Mouse (Mus musculus) frontal cortex, adult 2 months (tissue): ENCODE measurements around the gene Siae. TPM values are rescaled to one million over a fixed set of nuclear protein-coding genes. Genes with fewer than 3 reads are reported as not detected.

Source experiments
- DNase-seq, 2 experiments: peaks; one replicate each; pipeline ENCODE4 v3.0.0; 2022; ENCODE audit warnings: low spot score in 1 of 2; ENCODE audit errors: extremely low spot score in 1 of 2
- polyA plus RNA-seq: library from polyadenylated mRNA; depleted of rRNA; stranded (reverse); fragments of >200 nt; gene quantifications from 2 replicates; pipeline ENCODE4 v1.2.3, GENCODE M21; 2012

Siae gene
- polyA plus RNA-seq, 1 experiment, result 14.5 TPM

- DNase-seq, result no peak
Measured at GRCm38 (mm10) chr9:37568605-37569214, 13.2 kb downstream of the Siae start.

DNA sequence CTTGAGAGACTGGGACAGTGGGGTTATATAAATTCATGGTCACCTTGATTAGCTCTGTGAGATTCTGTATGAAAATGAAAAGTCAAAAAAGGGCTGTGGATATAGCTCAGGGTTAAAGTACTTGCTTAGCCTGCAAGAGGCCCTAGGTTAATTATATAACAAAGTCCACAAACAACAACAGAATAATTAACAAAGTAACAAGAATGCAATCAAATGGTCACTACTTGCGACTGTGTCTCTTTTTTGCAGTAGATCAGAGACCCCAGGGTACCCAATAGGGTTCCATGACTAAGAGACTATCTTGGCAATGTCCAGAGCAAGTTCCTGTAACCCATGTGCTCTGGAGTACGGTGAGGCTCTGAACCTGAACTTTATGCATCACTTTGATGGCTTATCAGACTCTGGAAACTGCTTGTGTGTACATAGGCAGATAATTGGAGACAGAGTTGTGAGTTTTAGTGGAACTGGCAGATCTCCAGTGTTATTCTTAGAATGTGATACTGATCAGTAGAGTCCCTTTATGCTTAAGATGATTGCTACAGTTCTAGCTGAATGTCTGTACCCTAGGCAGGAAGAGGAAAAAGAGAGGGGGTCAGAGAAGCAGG lies 13.8 kb downstream of the Siae start:
- DNase-seq, result no peak

DNA sequence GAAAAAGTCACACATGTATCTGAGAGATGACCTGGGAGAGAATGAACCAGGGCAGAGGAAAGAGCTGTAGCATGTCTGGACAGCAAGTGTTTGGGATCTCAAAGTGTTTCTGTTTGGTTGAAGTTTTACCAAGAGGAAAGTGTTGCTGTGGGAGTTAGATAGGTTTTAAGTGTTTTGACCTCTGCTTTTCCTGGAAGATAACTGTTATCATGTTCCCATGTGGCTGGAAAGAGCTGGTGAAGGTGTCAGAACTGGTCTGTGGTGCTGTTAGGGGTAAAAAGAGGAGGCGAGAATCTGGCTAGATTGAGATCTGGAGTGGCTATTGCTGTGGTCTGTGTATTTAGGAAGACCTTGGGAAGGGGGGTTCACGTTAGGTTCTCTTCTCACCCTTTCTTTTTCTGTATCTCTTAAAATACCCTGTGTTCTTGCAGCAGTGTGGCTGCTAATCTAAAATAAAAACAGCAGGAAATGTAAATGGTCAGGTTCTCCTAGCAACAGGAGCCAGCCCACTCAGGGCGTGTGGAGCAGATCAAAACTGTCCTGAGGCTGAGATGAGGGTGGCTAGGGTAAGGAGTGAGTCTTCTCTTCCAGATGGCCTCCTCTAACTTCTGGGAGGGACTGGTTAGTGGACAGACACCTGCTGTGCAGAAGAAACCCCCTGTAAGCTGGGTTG lies 16.8 kb downstream of the Siae start:
- no peak for DNase-seq

- DNase-seq, result peak; percentile 46 to 77
Measured at GRCm38 (mm10) chr9:37576436-37576930, 21.0 kb downstream of the Siae start.

DNA sequence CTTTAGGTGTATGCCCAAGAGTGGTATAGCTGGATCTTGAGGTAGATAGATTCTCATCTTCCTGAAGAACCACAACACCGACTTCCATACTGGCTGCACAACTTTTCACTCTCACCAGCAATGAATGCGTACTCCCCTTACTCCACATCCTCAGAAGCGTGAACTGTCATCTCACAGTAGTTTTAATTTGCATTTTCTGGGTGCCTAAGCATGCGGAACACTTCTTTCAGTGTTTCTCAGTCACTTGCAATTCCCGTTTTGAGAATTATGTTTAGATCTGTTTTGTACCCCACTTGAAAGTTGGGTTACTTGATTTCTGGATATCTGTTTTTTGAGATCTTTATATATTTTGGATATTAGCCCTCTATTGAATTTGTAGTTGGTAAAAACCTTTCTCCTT lies 28.1 kb downstream of the Siae start:
- DNase-seq, result no peak

DNA sequence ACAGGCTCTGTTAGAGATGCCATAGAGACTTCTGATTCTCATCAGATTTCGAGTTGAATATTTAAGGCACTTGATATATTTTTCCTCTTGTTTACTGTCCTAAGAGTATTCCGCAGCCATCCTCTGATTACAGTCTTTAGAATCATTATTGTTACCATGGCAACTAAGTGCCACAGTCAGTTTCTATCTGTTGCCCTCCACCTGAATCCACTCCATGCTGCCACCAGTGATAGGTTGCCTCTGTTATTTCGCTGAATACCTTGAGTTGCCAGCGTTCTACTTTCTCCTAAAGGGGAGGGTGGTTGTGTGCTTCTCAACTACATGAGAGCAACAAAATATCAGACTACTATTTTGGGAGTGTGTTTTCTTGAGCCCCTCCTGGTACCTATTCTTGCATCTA lies 31.2 kb downstream of the Siae start:
- no peak for DNase-seq

GRCm38 (mm10) chr9:37590381-37590780 lies 34.9 kb downstream of the Siae start:
- DNase-seq, result no peak

GRCm38 (mm10) chr9:37592025-37592424 lies 36.5 kb downstream of the Siae start:
- no peak for DNase-seq

DNA sequence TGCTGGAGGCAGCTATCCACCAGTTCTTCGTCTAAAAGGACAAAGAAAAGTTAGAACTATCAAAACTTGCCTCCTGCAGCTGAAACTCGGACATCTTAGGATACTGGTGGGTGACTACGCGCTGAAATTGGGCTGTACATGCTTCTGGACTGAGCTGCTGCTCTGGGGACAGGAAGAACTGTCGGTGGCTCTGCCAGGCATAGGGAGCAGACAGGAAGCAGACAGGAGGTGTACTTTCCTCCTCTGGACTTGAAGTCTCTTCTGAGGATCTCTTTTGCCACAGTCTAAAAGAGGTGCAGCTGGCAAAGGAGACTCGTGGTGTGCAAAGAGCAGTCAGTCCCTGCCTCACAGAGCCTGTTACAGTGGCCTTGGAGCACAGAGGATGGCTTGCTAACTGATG lies 37.1 kb downstream of the Siae start:
- no peak for DNase-seq

DNA sequence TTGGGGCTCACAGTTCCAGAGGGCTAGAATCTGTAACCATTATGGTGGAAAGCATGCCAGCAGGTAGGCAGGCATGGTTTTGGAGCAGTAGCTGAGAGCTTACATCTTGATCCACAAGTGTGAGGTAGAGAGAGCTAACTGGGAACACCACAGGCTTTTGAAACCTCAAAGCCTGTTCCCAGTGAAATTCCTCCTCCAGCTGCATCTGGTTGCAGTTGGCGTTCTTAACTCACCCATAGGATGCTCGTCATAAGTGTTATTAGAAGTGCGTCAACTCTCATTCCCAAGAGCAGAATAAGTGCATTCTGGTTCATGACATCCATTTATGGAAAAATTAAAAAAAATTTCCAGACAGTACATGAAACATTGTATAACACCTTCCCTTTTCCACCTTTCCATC lies 38.2 kb downstream of the Siae start:
- DNase-seq, result no peak

- no peak for DNase-seq
Measured at GRCm38 (mm10) chr9:37595570-37595969, 40.1 kb downstream of the Siae start.

DNA sequence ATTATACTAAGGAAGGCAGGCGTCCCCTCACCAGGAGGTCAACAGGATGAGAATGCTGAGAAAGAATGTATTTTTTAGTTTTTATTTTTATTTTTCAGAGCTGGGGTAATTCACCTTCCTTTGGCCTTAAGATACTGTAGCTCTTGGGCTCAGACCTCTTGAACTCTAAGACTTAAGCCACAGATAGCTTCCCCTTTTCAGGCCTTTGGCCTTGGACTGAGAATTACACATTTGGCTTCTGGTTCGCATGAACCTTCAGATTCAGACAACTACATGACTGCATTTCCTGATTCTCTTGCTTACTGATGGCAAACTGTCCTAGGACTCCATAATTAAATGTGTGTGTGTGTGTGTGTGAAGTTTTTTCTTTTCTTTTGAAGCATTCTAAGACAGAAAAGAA lies 43.1 kb downstream of the Siae start:
- DNase-seq, result no peak

DNA sequence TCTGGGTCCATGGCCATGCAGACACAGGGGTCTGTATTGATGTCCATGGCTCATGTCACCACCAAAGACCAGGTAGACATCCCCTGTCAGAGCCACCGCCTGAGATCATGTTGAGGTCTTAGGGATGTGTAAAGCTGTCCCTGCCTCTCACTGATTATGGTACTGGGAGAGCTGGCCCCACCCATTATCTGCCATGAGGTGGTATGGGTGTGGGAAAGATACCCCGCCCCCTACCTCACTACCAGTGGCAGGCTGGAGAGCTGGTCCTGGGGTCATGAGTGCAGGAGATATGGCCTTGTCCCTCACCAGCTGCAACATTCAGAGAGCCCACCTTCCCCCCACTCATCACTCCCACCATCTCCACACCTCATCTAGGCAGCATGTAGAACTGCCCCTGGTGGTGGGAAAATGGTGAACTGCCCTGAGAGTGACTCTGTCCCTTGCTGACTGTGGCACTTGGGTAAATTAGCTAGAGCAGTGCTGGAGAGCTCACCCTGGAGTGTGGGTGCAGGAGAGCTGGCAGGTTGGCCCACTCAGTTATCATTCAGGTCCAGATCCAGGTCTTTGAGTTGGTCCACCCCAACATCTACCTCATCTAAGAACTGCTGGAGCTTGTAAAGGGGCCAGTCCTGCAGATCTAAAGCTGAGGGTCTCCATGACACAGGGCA lies 45.2 kb downstream of the Siae start:
- no peak for DNase-seq

- no peak for DNase-seq
Measured at GRCm38 (mm10) chr9:37605089-37605488, 49.6 kb downstream of the Siae start.

- DNase-seq, result no peak
Measured at GRCm38 (mm10) chr9:37609558-37609957, 54.1 kb downstream of the Siae start.

- peak; percentile 75 to 85 for DNase-seq
Measured at GRCm38 (mm10) chr9:37613182-37613910, 57.8 kb downstream of the Siae start, which contains the start of gene Spa17. Gene Spa17 (minus strand): TSS chr9:37613722.

- DNase-seq, result no peak
Measured at GRCm38 (mm10) chr9:37613911-37614280, 58.4 kb downstream of the Siae start.

GRCm38 (mm10) chr9:37614316-37614715 lies 58.8 kb downstream of the Siae start:
- DNase-seq, result no peak

GRCm38 (mm10) chr9:37615220-37615619 lies 59.7 kb downstream of the Siae start:
- DNase-seq, result peak in 1 of 2 experiments; percentile 68

DNA sequence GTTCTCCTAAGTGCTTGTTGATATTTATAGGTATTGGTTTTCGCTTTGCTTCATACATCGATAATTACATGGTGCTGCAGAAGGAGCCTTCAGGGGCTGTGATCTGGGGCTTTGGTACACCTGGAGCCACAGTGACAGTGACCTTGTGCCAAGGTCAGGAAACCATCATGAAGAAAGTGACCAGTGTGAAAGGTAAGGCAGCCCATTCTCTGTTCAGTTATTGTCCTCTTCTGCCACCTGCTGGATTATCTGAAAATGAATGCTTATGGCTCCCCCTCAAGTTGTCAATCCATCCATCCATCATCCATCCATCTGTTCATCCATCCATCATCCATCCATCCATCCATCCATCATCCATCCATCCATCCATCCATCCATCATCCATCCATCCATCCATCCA lies 61.3 kb downstream of the Siae start:
- peak in 1 of 2 experiments; percentile 75 for DNase-seq

GRCm38 (mm10) chr9:37621290-37621689 lies 65.8 kb downstream of the Siae start:
- peak in 1 of 2 experiments; percentile 64 for DNase-seq
